Mouse (Mus musculus) heart, postnatal 0 days (tissue): ENCODE results near the gene Sez6. TPM values are rescaled to one million over a fixed set of nuclear protein-coding genes. Genes with fewer than 3 reads are reported as not detected.

ENCODE experiments used
- ATAC-seq: fragments of 200-750 bp; cut with Nextera tagmentation; 2 replicates; pipeline ENCODE4 v1.8.0; 2017; ENCODE audit warnings: low read depth, moderate number of reproducible peaks, moderate library complexity; ENCODE audit not compliant: insufficient read depth
- DNase-seq: peaks from one replicate; pipeline ENCODE4 v3.0.0-alpha.2; 2016; ENCODE audit warnings: low spot score
- H3K27ac ChIP-seq: fragments of 300-500 bp; sonication (generic); 2 replicates; pipeline ENCODE4 v1.5.1; 2014; ENCODE audit warnings: low read depth, mild to moderate bottlenecking
- H3K27me3 ChIP-seq: fragments of 300-500 bp; sonication (generic); 2 replicates; pipeline ENCODE4 v1.6.1; 2014; ENCODE audit warnings: low read length, mixed read lengths; ENCODE audit not compliant: control insufficient read depth, insufficient read depth
- H3K36me3 ChIP-seq: fragments of 300-500 bp; sonication (generic); replicated peaks from 2 replicates; pipeline ENCODE4 v1.6.1; 2014; ENCODE audit warnings: low read length, mixed read lengths; ENCODE audit not compliant: control insufficient read depth, insufficient read depth
- H3K4me1 ChIP-seq: fragments of 300-500 bp; sonication (generic); 2 replicates; pipeline ENCODE4 v1.6.1; 2014; ENCODE audit warnings: antibody characterized with exemption; ENCODE audit not compliant: control insufficient read depth, insufficient read depth
- H3K4me2 ChIP-seq: fragments of 300-500 bp; sonication (generic); 2 replicates; pipeline ENCODE4 v1.6.1; 2014; ENCODE audit warnings: low read depth, mild to moderate bottlenecking, low read length, moderate library complexity
- H3K4me3 ChIP-seq: fragments of 300-500 bp; sonication (generic); 2 replicates; pipeline ENCODE4 v1.5.1; 2014; ENCODE audit warnings: low read depth, low read length
- H3K9ac ChIP-seq: fragments of 300-500 bp; sonication (generic); replicated peaks from 2 replicates; pipeline ENCODE4 v1.6.1; 2014; ENCODE audit warnings: low read depth, low read length, mixed read lengths
- H3K9me3 ChIP-seq: fragments of 300-500 bp; sonication (generic); replicated peaks from 2 replicates; pipeline ENCODE4 v1.6.1; 2016; ENCODE audit warnings: low read length; ENCODE audit not compliant: control insufficient read depth
- CTCF ChIP-seq: IDR thresholded peaks from 2 replicates; pipeline ENCODE4 v1.5.1; 2016; ENCODE audit warnings: antibody characterized with exemption, control low read depth, low read depth
- EP300 ChIP-seq: IDR thresholded peaks from 2 replicates; pipeline ENCODE4 v1.6.1; 2016; ENCODE audit warnings: antibody characterized with exemption, low read depth
- WGBS: fragments of 180-500 bp; shearing (Covaris S2); extraction: QIAGEN DNeasy Blood & Tissue Kit; methylation state at CpG from one replicate; pipeline ENCODE4 v1.1.7; 2014; 5-methylcytosine and 5-hydroxymethylcytosine counted together
- polyA plus RNA-seq: library from polyadenylated mRNA; unstranded; fragments of >200 nt; fragmentation: Nextera tagmentation; extraction: Ambion mirVana; gene quantifications from 2 replicates; pipeline ENCODE4 v1.2.1, GENCODE M21; 2015
- total RNA-seq: library from RNA; depleted of rRNA; stranded (reverse); fragments of >200 nt; gene quantifications from 2 replicates; pipeline ENCODE4 v1.2.3, GENCODE M21; 2014; ENCODE audit warnings: low replicate concordance

Gene Sez6
- total and polyA plus RNA-seq, 2 experiments from 2014 or later = not detected

DNA sequence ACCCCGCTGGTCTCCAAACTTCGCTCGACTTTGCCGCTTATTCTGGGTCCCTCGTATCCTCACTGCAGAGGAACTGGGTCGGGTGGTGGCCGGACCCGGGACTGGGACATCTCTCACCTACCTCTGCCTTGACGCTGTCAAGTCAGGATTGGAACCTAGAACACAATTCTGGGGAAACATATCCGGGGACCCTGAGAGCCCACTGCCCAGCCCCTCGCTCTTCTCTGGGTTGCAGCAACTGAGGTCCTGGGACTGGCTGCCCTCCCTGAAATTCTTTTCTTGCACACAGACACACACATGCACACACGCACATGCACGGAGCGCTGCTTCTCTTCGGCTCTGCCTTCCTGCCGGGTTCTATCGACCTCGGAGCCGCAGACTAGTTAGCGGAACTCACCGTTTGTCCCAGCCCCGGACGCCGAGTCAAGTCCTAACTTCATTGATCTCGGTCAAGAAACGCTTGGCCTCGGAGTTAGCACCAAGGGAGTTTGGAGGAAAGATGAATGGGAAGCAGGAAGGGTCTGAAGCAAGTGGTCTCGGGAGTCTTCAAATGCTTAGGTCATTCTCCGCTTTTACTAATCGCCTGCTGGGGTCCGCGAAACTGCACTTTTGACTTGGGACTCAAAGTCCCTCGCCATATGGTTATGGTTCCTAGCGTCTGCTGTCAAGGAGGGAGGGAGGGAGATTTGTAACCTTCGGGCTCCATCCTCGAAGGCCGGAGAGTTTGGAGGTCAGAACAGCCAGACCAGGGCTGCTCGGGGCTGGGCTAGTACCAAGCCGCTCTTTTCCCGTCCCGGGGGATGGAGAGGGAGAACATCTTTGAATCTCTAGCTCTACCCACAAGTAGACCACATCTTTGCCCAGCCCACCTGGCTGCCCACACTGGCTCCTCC lies 1.2 kb downstream of the Sez6 start:
- H3K27ac ChIP-seq = no peak overlapping the region
- DNase-seq = no peak
- H3K4me3 ChIP-seq = peak overlapping the region; percentile 44
- H3K9ac ChIP-seq = no peak overlapping the region
- 3% methylated on average over 41 of the region's 41 CpGs for WGBS
- no peak for TF ChIP-seq EP300
- no peak for TF ChIP-seq CTCF
- H3K9me3 ChIP-seq = no peaks in the 10 kb centered on the region
- no peak for ATAC-seq
- peaks cover 70% of the 10 kb centered on the region for H3K27me3 ChIP-seq
- peak overlapping the region; percentile 68 for H3K4me2 ChIP-seq
- no peaks in the 10 kb centered on the region for H3K36me3 ChIP-seq
- H3K4me1 ChIP-seq = peaks cover 7% of the 10 kb centered on the region; the same call in 1 of the 2 replicates

DNA sequence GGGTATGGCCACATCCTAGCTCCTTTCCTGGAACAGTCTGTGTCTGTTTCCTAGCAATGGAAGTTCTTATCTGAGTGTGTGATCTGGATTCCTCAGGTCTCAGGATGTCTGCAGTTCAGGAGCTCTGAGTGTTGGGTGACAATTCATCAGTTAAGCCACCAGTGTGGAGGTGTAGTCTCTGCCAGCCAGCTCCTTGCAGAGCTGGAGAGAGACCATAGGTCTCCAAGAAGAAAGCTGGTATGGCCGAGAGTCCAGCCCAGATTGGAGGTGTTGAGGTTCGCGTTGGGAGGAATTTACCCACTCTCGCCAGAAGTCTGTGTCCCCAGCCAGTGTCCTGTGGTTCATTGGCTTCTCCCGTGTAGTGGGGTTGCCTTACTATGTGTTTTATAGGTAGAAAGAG lies 2.0 kb downstream of the Sez6 start:
- peaks cover 75% of the 10 kb centered on the region for H3K27me3 ChIP-seq
- DNase-seq (no peak), ATAC-seq (no peak)

DNA sequence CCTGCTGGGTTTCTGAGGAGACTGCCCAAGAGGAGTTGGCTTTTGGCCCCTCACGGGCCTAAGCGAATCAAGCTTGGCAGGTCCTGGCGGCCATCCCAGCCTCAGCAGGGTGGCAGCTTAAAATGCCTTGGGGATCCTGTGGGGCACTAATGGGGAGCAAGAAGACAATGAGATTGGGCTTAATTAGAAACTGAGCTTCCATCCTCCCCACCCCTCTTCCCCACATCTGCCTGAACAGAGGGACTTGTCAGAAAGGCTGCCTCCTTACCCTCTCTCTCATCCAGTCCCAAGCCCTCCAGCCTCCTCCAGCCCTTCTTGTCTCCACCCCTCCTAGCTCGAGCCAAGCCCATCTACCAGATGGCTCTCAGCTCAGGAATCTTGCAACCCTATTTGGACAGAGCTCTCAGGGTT lies 3.5 kb downstream of the Sez6 start:
- 0% methylated on average over 4 of the region's 4 CpGs for WGBS
- ATAC-seq = no peak
- DNase-seq = no peak

More for the DNA sequence above, 2.0 kb downstream of the Sez6 start:
- H3K9ac ChIP-seq = no peak overlapping the region
- H3K4me2 ChIP-seq = no peak overlapping the region
- TF ChIP-seq CTCF (no peak), EP300 (no peak)
- no peaks in the 10 kb centered on the region for H3K36me3 ChIP-seq
- no peak overlapping the region for H3K27ac ChIP-seq
- WGBS = 31% methylated on average over 5 of the region's 5 CpGs
- no peak overlapping the region for H3K4me3 ChIP-seq
- no peaks in the 10 kb centered on the region for H3K9me3 ChIP-seq
- peaks cover 7% of the 10 kb centered on the region; the same call in 1 of the 2 replicates for H3K4me1 ChIP-seq

DNA sequence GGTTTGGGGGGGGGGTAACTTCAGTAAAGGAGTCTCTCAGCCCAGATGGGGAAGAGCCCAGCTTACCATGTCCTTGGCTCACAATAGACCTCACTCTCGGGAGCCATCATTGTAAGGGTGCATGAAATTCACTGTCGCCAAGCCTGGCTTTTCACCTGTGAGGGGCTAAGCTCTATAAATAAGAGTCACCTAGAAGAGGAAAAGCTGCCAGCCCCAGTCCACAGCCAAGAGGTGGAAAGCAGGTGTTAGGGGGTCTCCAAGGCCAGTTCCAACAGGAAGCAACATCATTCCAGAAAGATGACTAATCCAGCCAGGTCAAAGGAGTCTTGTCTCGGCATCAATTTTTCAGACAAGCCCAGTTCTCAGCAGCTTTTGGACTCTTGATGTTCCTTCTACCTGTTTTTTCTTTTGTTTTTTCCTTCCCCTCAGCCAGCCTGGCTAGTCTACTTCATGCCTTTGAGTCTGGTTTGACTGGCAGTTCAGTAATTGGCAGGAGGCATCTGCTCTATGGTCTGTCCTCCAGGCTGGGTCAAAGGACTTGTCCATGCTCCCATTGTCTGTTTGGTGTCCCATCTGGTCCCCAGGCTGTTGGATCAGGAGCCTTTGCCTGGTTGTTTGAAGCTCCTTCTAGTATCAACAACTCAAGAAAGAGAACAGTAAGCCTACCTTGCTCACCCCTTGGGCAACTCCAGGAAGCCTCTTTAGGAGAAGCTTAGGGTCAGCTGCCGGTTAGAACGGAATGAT lies 4.1 kb downstream of the Sez6 start:
- no peaks in the 10 kb centered on the region for H3K9me3 ChIP-seq
- H3K36me3 ChIP-seq = no peaks in the 10 kb centered on the region
- DNase-seq (no peak), ATAC-seq (no peak)
- H3K4me1 ChIP-seq = peaks cover 7% of the 10 kb centered on the region; the same call in 1 of the 2 replicates
- no peak overlapping the region for H3K4me2 ChIP-seq
- no peak overlapping the region for H3K9ac ChIP-seq
- no peak overlapping the region for H3K4me3 ChIP-seq
- WGBS = 46% methylated on average over 5 of the region's 5 CpGs
- TF ChIP-seq CTCF = no peak
- no peak for TF ChIP-seq EP300
- no peak overlapping the region for H3K27ac ChIP-seq
- H3K27me3 ChIP-seq = peaks cover 67% of the 10 kb centered on the region

More for the DNA sequence above, 3.5 kb downstream of the Sez6 start:
- Histone ChIP-seq H3K4me3 (no peak overlapping the region), H3K27me3 (peaks cover 72% of the 10 kb centered on the region), H3K4me1 (peaks cover 7% of the 10 kb centered on the region; the same call in 1 of the 2 replicates), H3K36me3 (no peaks in the 10 kb centered on the region), H3K4me2 (no peak overlapping the region), H3K9me3 (no peaks in the 10 kb centered on the region), H3K9ac (no peak overlapping the region), H3K27ac (no peak overlapping the region)
- TF ChIP-seq CTCF (no peak), EP300 (no peak)

DNA sequence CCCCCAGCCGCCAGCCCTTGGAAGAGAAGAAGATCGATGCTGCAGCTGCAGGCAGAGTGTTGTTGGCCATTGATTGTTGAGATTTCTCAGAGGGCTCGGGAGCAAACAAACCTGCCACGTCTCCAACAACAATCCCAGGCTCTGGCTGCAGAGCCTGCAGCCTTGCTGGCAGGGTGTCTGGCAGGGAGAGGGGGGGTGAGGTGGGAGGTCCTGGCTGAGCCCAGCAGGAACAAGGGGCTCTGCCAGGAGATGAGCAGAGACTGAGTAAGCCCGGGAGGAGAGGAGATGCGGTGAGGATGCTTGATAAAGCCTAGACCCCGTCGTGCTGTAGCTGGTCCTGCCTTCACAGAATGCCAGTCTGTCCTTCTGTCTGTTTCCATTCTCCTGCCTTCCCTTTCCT lies 6.2 kb downstream of the Sez6 start:
- no peak for TF ChIP-seq EP300
- TF ChIP-seq CTCF = no peak
- H3K4me1 ChIP-seq = no peaks in the 10 kb centered on the region
- no peak for ATAC-seq
- no peak overlapping the region for H3K4me3 ChIP-seq
- WGBS = 9% methylated on average over 8 of the region's 8 CpGs
- no peak for DNase-seq
- H3K27me3 ChIP-seq = peaks cover 59% of the 10 kb centered on the region
- H3K9me3 ChIP-seq = no peaks in the 10 kb centered on the region
- H3K36me3 ChIP-seq = no peaks in the 10 kb centered on the region
- H3K4me2 ChIP-seq = no peak overlapping the region
- no peak overlapping the region for H3K27ac ChIP-seq
- H3K9ac ChIP-seq = no peak overlapping the region
